Mouse (Mus musculus): ENCODE data around the gene Cd69.

- TF ChIP-seq TAL1 (IDR thresholded peaks at IDR 0.05; ENCODE audit: low read length) (no peak), GATA1 (IDR thresholded peaks at IDR 0.05; ENCODE audit: low read length) (no peak)
Observed at GRCm38 (mm10) chr6:129283271-129283670, 8.0 kb upstream of the Cd69 start.
